Mouse (Mus musculus): ENCODE measurements around the gene Gm13288.
"Not testable (repeated sequence)": the region's sequence is repeated elsewhere in the genome, so short reads cannot be mapped to it uniquely, and the experiment has no call there.

Gm13288 gene

GRCm38 (mm10) chr4:88799365-88799764, 6.0 kb upstream of the Gm13288 start, which contains the start of gene Gm13285:
Gm13285 (plus strand) TSS chr4:88799665.
- in situ Hi-C loops (cut with MboI, MseI), result not testable (repeated sequence)

GRCm38 (mm10) chr4:88802954-88803353, 2.4 kb upstream of the Gm13288 start, which contains the start of gene Gm13287:
Gm13287 (plus strand) TSS chr4:88803254.
- in situ Hi-C loops (cut with MboI, MseI), result loop anchor here in 1 of 2 experiments (5.0 to 25.0 kb wide), 2 partner anchors 66 to 1916 kb away; no protein-coding TSS in a partner anchor

- in situ Hi-C loops (cut with MboI, MseI), result loop anchor here in 1 of 2 experiments (5.0 to 25.0 kb wide), 2 partner anchors 33 to 1918 kb away; partner anchors contain the start of gene Gm13290
Observed at GRCm38 (mm10) chr4:88805761-88806160, 430 bp downstream of the Gm13288 start.

- in situ Hi-C loops (cut with MboI, MseI), result loop anchor here in 1 of 2 experiments (25.0 kb wide), 1 partner anchor 1929 kb away; no protein-coding TSS in a partner anchor
Observed at GRCm38 (mm10) chr4:88815928-88816327, 10.6 kb downstream of the Gm13288 start, which contains the start of gene Ifna7. Ifna7 (plus strand) TSS chr4:88816228.

GRCm38 (mm10) chr4:88819659-88820058, 14.3 kb downstream of the Gm13288 start, which contains the start of gene Ifna11:
Ifna11 (plus strand) TSS chr4:88819959.
- in situ Hi-C loops (cut with MboI, MseI), result loop anchor here in 1 of 2 experiments (25.0 kb wide), 1 partner anchor 1932 kb away; no protein-coding TSS in a partner anchor

- in situ Hi-C loops (cut with MboI, MseI), result loop anchor here in 1 of 2 experiments (25.0 kb wide), 1 partner anchor 1936 kb away; no protein-coding TSS in a partner anchor
Observed at GRCm38 (mm10) chr4:88822995-88823394, 17.7 kb downstream of the Gm13288 start.

- in situ Hi-C loops (cut with MboI, MseI), result not testable (repeated sequence)
Observed at GRCm38 (mm10) chr4:88827116-88827515, 21.8 kb downstream of the Gm13288 start, which contains the start of gene Ifna6. Ifna6 (plus strand) TSS chr4:88827416.

GRCm38 (mm10) chr4:88830523-88830922, 25.2 kb downstream of the Gm13288 start:
- in situ Hi-C loops (cut with MboI, MseI), result no loop called here

GRCm38 (mm10) chr4:88835225-88835624, 29.9 kb downstream of the Gm13288 start, which contains the start of gene Ifna5:
Ifna5 (plus strand) TSS chr4:88835525.
- in situ Hi-C loops (cut with MboI, MseI), result not testable (repeated sequence)

- in situ Hi-C loops (cut with MboI, MseI), result no loop called here
Observed at GRCm38 (mm10) chr4:88838828-88839227, 33.5 kb downstream of the Gm13288 start.

GRCm38 (mm10) chr4:88840058-88840457, 34.7 kb downstream of the Gm13288 start:
- in situ Hi-C loops (cut with MboI, MseI), result no loop called here

- in situ Hi-C loops (cut with MboI, MseI), result no loop called here
Observed at GRCm38 (mm10) chr4:88841438-88841911, 36.1 kb downstream of the Gm13288 start, which contains the start of gene Ifna4. Ifna4 (plus strand) TSS chr4:88841861.

- in situ Hi-C loops (cut with MboI, MseI), result no loop called here
Observed at GRCm38 (mm10) chr4:88845334-88845733, 40.0 kb downstream of the Gm13288 start.

- in situ Hi-C loops (cut with MboI, MseI), result no loop called here
Observed at GRCm38 (mm10) chr4:88849698-88850097, 44.4 kb downstream of the Gm13288 start, which contains the start of gene Ifna1. Ifna1 (plus strand) TSS chr4:88850087.

- in situ Hi-C loops (cut with MboI, MseI), result no loop called here
Observed at GRCm38 (mm10) chr4:88851026-88851763, 45.9 kb downstream of the Gm13288 start.

All from T-helper 17 cell (primary cell).